Mouse (Mus musculus): ENCODE data around the gene 2310003L06Rik.

The 2310003L06Rik gene

DNA sequence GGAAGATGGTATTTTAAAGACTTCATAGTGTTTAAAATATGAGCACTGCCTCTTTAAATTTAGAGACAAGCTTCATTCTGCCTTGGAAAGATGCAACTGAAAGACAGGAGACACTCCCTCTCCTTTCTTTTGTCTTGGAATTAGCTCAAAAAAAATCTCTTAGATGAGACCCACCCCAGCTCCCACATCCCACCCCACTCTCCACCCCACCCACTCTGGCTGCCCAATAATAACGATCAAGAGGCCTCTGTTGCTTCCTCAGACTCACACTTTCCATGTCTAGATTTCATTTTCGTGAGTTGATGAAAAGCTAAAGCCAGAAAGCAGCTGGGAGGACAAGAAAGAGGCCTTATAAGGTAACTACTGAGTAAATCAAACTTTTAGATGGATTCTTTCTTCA lies at the start of gene 2310003L06Rik, which contains the start of gene Gm28434:
Gene 2310003L06Rik, plus strand, starts transcription at position 259 of the 400 bp plus-strand sequence.
Gene Gm28434, plus strand, starts transcription at position 317 of the 400 bp plus-strand sequence.
- DNase-seq, result no peak

DNA sequence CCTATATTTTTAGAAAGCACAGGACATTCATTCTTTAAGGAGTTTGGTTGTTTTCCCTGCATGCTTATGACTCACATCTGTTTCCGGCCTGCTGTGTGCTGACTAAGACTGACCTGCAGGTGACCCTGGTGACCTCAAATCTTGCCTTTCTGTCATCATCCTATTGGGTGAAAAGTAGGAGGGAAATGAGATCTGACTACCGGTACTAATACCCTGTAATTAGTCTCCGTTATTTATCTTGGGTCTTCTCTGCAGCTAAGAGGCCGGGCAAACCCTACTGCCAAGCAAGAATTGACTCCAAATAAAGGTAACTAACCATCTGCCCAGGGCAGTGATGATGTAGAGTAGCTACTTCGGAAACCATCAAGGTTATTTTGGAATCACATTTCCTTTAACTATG lies 43.9 kb upstream of the 2310003L06Rik start, which contains the start of gene Csn3:
Gene Csn3, plus strand, starts transcription at position 208 of the 400 bp plus-strand sequence.
- no peak for DNase-seq

DNA sequence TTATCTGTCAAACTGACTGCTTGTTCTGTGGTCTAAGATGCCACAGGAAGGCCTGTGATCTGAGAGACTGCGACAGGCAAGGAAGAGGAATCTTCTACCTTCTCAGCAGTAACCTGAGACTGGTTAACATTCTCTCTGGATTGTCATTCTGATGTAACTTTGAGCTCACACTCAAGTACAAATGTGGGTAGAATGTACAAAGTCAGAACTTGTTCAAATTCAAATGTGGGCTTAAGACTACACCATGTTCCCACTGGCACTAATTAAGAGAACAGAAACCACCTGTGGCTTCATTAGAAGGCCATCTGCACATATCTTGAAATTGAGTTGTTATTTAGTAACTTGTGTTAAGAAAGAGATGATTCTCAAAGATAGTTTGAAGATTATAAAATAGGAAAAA lies 37.7 kb upstream of the 2310003L06Rik start:
- no peak for DNase-seq

DNA sequence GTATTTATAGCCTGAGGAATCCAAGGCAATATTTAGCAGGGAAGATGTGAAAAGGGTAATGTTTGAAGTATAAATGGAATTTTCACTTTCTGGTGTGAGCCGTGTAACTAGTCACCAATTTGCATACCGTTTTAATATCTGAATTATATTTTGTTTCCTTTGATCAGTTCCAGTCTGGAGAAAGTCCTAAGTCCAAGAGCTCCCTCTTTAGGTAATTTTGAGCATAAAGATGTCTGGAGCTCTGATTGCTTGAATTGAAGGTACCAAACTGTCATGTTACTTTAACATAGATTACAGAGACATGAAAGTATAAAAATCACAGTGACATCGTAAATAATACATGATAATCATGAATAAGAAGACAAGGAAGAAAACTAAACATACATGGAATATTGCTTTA lies 28.5 kb upstream of the 2310003L06Rik start:
- no peak for DNase-seq

DNA sequence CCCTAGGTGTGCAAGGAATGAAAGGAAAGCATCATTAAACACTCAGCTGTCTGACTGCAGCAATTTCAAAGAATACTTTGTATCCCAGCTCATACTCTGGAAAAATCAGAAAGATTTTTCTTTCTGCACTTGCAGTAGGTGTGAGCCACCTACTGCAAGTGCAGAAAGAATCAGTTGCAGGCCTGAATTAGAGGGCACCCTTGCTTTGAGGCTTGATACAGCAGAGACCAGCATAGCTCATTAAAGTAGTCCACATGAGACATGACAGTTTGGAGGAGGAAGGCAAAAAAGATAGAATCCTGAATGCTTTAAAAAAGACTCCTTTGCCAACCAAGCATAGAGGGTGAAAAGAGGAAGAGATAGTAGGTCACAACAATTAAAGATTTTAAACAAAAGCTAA lies 26.7 kb upstream of the 2310003L06Rik start:
- no peak for DNase-seq

DNA sequence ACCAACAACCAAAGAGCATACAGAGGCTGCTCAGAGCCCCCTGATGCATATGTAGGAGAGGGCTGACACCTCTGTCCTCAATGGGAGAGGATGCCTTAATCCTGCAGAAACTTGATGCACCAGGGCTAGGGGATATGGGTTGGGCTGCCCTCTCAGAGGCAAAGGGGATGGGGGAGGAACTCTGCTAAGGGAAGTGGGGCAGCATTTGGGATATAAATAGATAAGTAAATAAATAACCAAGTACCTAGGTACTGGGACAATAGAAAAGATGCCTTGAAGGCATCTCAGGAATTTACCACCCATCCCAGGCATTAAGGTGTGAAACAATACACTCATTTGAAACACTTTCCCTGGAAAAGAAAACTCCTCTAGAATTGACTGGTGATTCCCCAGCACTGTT lies 17.4 kb upstream of the 2310003L06Rik start:
- no peak for DNase-seq

DNA sequence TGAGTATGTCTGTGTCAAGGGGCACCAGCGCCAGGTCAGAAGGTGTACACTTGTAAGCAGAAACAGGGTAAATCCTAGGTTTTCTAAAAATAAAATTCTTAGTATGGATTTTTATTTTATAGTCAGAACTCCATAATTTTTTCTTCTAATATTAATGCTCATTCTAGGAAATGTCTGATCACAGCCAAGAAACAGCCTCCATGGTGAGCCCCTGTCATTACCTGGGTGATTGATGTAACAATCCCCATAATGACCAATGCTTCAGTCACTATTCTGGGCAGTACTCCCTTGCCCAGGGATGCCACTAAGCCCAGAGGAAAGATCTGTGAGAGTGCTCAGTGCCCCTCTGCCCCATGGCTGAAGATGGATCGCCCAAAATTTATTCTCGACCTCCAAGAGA lies 9.9 kb downstream of the 2310003L06Rik start, which contains the start of gene Cabs1:
Gene Cabs1, plus strand, starts transcription at position 301 of the 400 bp plus-strand sequence.
- DNase-seq, result no peak

DNA sequence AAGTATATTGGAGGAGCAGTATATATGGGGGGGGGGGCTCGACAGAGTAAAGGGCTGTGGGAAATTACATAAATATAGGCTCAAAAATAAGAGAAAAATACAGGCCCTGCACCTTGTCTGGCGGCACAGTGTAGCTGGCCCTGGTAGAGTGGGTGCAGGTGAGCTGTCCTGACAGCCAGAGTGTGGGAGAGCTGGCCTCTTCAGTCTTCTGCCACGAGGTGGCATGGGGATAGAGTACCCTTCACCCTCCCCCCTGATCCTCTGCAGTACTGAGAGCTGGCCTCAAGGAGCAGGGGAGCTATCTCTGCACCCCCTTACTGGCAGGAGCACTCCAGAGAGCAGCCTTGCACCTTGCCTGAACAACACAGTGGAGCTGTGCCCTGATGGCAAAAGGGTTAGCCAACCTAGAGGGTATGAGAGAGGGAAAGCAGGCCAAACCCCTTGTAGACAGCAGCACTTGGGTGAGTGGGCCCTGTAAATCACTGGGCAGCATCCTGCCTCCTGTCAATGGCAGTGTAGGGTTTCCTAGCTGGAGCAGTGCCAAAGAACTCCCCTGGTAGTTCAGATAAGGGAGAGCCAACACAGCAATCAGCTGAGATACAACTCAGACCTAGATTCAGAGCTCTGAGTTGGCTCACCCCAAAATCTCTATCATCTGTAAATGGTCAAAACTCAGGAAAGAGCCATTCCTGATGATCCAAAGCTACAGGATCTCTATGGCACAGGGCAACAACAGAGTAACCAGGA lies 13.4 kb downstream of the 2310003L06Rik start:
- no peak for DNase-seq

DNA sequence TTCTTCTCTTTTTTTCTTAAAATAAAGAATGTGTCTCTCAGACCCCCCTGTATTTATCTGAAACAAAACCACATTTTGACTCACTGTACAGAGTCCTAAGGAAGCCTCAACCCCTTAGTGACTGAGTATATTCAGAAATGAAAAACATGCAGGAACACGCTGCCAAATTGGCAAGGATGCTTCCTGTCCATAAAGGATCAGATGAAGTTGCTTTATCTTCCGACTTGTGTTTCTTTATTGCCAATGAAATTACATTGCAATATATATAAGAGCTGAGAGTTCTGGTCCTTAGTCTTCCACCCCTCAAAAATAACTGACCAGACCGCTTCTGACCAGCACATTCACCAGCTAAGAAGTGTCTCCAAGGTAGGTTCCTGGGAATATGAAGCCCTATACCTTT lies 33.0 kb downstream of the 2310003L06Rik start, which contains the start of gene Smr3a:
Gene Smr3a, plus strand, starts transcription at position 301 of the 400 bp plus-strand sequence.
- no peak for DNase-seq

DNA sequence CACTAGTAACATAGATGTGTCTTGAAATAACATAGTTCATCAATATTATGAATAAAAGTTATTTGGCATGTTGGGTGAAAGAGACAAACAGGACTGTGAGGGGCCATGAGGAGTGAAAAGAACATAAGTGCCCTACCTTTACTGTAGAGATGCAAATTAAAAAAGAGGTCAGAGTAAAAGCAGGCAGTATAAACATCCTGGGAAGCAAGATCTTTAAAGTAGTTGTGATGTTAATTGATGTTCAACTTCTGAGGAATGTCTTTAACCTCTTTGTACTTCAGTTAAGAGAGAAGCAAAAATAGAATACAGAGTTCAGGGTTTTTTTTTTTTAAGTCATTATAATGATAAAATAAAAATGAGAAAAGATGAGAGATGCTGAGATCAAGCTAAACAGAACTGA lies 36.0 kb downstream of the 2310003L06Rik start:
- DNase-seq, result no peak

Data from kidney, adult 9 months (tissue).